8 mouse cellular contexts compared by ENCODE assay signal in genomic region chr13:104031821-104032331, GRCm38 (mm10).
A peak's percentile ranks its signal among the peaks of the same experiment; 100 is the strongest.
DNase-seq lines count a peak whose midpoint lies in the region; ATAC-seq lines count a peak whose summit lies in the region.
"Had no signal": no experiment of that assay in that cellular context is flagged by ENCODE, and none has a peak within 500 bp of the region (broad histone marks: within the 10 kb centered on the region; RNA-seq: fewer than 3 reads in every experiment).

No protein-coding gene starts in this region.

- no peak overlapping the region for H3K9ac ChIP-seq in neural tube, embryonic 12.5 days
- no peak overlapping the region for H3K9ac ChIP-seq in heart, embryonic 11.5 days (ENCODE audit: low read depth, low read length)
- H3K9ac ChIP-seq in limb, embryonic 12.5 days (replicated peaks) = no peak overlapping the region
- H3K9ac ChIP-seq in stomach, embryonic 14.5 days (replicated peaks; ENCODE audit: low read depth, low read length) = no peak overlapping the region

- DNase-seq in neural tube, embryonic 10.5 days (ENCODE audit: extremely low spot score, low spot score) = no peak
- no peak for DNase-seq in ovary, postnatal 14 days (ENCODE audit: low spot score)
- DNase-seq in kidney, adult 11 months = no peak

- ATAC-seq in neural tube, embryonic 12.5 days (ENCODE audit: low FRiP score, low read depth) = peak; percentile 65
- ATAC-seq in heart, embryonic 11.5 days (replicated peaks; ENCODE audit: insufficient number of reproducible peaks, low FRiP score, low TSS enrichment) = no peak; the same call in 1 of the 2 replicates
- ATAC-seq in limb, embryonic 12.5 days (ENCODE audit: insufficient number of reproducible peaks, insufficient read depth, low FRiP score, low TSS enrichment, low read depth) = peak; percentile 64
- peak; percentile 64 for ATAC-seq in stomach, embryonic 14.5 days (ENCODE audit: insufficient number of reproducible peaks, insufficient read depth, low FRiP score, low read depth)

- H3K27me3 ChIP-seq in neural tube, embryonic 12.5 days (replicated peaks) = no peaks in the 10 kb centered on the region; the same call in 1 of the 2 replicates
- no peaks in the 10 kb centered on the region for H3K27me3 ChIP-seq in heart, embryonic 11.5 days (ENCODE audit: control insufficient read depth, insufficient read depth, low read length)
- H3K27me3 ChIP-seq in limb, embryonic 12.5 days = no peaks in the 10 kb centered on the region
- no peaks in the 10 kb centered on the region for H3K27me3 ChIP-seq in stomach, embryonic 14.5 days (ENCODE audit: control insufficient read depth, insufficient read depth, low read length)

- no peaks in the 10 kb centered on the region for H3K9me3 ChIP-seq in neural tube, embryonic 12.5 days
- H3K9me3 ChIP-seq in heart, embryonic 11.5 days (replicated peaks; ENCODE audit: control insufficient read depth, low read length) = no peaks in the 10 kb centered on the region
- H3K9me3 ChIP-seq in limb, embryonic 12.5 days = no peaks in the 10 kb centered on the region
- no peaks in the 10 kb centered on the region for H3K9me3 ChIP-seq in stomach, embryonic 14.5 days (ENCODE audit: control insufficient read depth, low read depth, low read length)

- no peak overlapping the region for H3K27ac ChIP-seq in neural tube, embryonic 12.5 days
- peak overlapping the region; percentile 77 for H3K27ac ChIP-seq in heart, embryonic 11.5 days (ENCODE audit: low read depth, low read length)
- H3K27ac ChIP-seq in limb, embryonic 12.5 days = peak overlapping the region; percentile 41
- peak overlapping the region; percentile 85 for H3K27ac ChIP-seq in stomach, embryonic 14.5 days (ENCODE audit: low read length)
- H3K27ac ChIP-seq: kidney, postnatal 0 days had no signal

- H3K4me2 ChIP-seq in neural tube, embryonic 12.5 days (replicated peaks) = no peak overlapping the region
- H3K4me2 ChIP-seq in heart, embryonic 11.5 days = no peak overlapping the region
- no peak overlapping the region for H3K4me2 ChIP-seq in limb, embryonic 12.5 days
- H3K4me2 ChIP-seq in stomach, embryonic 14.5 days (replicated peaks; ENCODE audit: low read depth, low read length) = no peak overlapping the region

- H3K4me3 ChIP-seq in neural tube, embryonic 12.5 days = no peak overlapping the region
- no peak overlapping the region for H3K4me3 ChIP-seq in heart, embryonic 11.5 days (ENCODE audit: low read depth, low read length)
- no peak overlapping the region for H3K4me3 ChIP-seq in limb, embryonic 12.5 days (replicated peaks)
- H3K4me3 ChIP-seq in stomach, embryonic 14.5 days (ENCODE audit: low read depth, low read length) = no peak overlapping the region

- 67% methylated on average over 12 of the region's 12 CpGs for WGBS in neural tube, embryonic 12.5 days
- 64% methylated on average over 12 of the region's 12 CpGs for WGBS in heart, embryonic 11.5 days (ENCODE audit: insufficient replicate concordance)
- WGBS in limb, embryonic 12.5 days = 61% methylated on average over 12 of the region's 12 CpGs
- WGBS in stomach, embryonic 14.5 days = 36% methylated on average over 12 of the region's 12 CpGs

- H3K36me3 ChIP-seq in neural tube, embryonic 12.5 days = no peaks in the 10 kb centered on the region
- H3K36me3 ChIP-seq in heart, embryonic 11.5 days (ENCODE audit: control insufficient read depth, insufficient read depth, low read length) = no peaks in the 10 kb centered on the region
- H3K36me3 ChIP-seq in limb, embryonic 12.5 days = 0 out of 2 replicates have a peak, but pooled peaks cover 2% of the 10 kb centered on the region
- H3K36me3 ChIP-seq in stomach, embryonic 14.5 days (ENCODE audit: control insufficient read depth, insufficient read depth, low read length) = no peaks in the 10 kb centered on the region

- H3K4me1 ChIP-seq in neural tube, embryonic 12.5 days = 0 out of 2 replicates have a peak, but pooled peaks cover 10% of the 10 kb centered on the region
- H3K4me1 ChIP-seq in heart, embryonic 11.5 days (ENCODE audit: control insufficient read depth, insufficient read depth, low read length) = peaks cover 30% of the 10 kb centered on the region
- H3K4me1 ChIP-seq in limb, embryonic 12.5 days (replicated peaks) = peaks cover 37% of the 10 kb centered on the region
- peaks cover 43% of the 10 kb centered on the region for H3K4me1 ChIP-seq in stomach, embryonic 14.5 days (ENCODE audit: control insufficient read depth, insufficient read depth, low read length)
